Mouse (Mus musculus) CD4-positive, CD25-positive, alpha-beta regulatory T cell, adult 9 weeks (primary cell): ENCODE measurements around the gene Btbd35f13. TPM values are rescaled to one million over a fixed set of nuclear protein-coding genes. Genes with fewer than 3 reads are reported as not detected.

Experiments
- polyA plus RNA-seq: library from polyadenylated mRNA; unstranded; fragments of 100-300 nt; shearing (Covaris generic); gene quantifications from one replicate; pipeline ENCODE4 v1.2.1, GENCODE M21; 2017

Gene Btbd35f13
- not detected for polyA plus RNA-seq

GRCm38 (mm10) chrX:33656872-33657271, at the start of gene Btbd35f13:
Btbd35f13 (plus strand) TSS chrX:33657172.

GRCm38 (mm10) chrX:33702249-33702648, 45.3 kb downstream of the Btbd35f13 start, which contains the start of gene Btbd35f14:
Btbd35f14 (minus strand) TSS chrX:33702349.

Other genes starting within 250 kb of the Btbd35f13 start
- not detected for gene Btbd35f15, start 79.9 kb upstream of the Btbd35f13 start, polyA plus RNA-seq
- gene Btbd35f14, start 45.2 kb downstream of the Btbd35f13 start, polyA plus RNA-seq, result not detected